Mouse (Mus musculus) NIH3T3 (cell line): ENCODE data around the gene Tmem60.

Source experiments
- DNase-seq: peaks from one replicate; pipeline ENCODE4 v3.0.0-alpha.2; 2012; ENCODE audit warnings: low read depth

Gene Tmem60

GRCm38 (mm10) chr5:20911741-20912140 is 29.8 kb downstream of the Tmem60 start:
- DNase-seq = no peak

GRCm38 (mm10) chr5:20913372-20914275 is 31.6 kb downstream of the Tmem60 start:
- DNase-seq = peak; percentile 83

GRCm38 (mm10) chr5:20918967-20919366 is 37.0 kb downstream of the Tmem60 start:
- no peak for DNase-seq

- no peak for DNase-seq
Observed at GRCm38 (mm10) chr5:20919566-20919965, 37.6 kb downstream of the Tmem60 start.

GRCm38 (mm10) chr5:20924608-20925007 is 42.6 kb downstream of the Tmem60 start:
- no peak for DNase-seq

- DNase-seq = peak; percentile 39
Observed at GRCm38 (mm10) chr5:20925451-20925850, 43.5 kb downstream of the Tmem60 start.

GRCm38 (mm10) chr5:20929669-20930151 is 47.7 kb downstream of the Tmem60 start:
- DNase-seq = peak; percentile 75

GRCm38 (mm10) chr5:20930430-20930829 is 48.4 kb downstream of the Tmem60 start:
- no peak for DNase-seq

- no peak for DNase-seq
Observed at GRCm38 (mm10) chr5:20931300-20931699, 49.3 kb downstream of the Tmem60 start.

GRCm38 (mm10) chr5:20932585-20932984 is 50.6 kb downstream of the Tmem60 start:
- DNase-seq = no peak

GRCm38 (mm10) chr5:20935934-20936333 is 53.9 kb downstream of the Tmem60 start:
- DNase-seq = no peak
